Mouse (Mus musculus) cerebellum, adult 8-10 months (tissue): Measurements from ENCODE around the gene Acot1.
"Not testable (repeated sequence)": the region's sequence is repeated elsewhere in the genome, so short reads cannot be mapped to it uniquely, and the experiment has no call there.

ENCODE experiments used
- DNase-seq: peaks from one replicate; pipeline ENCODE4 v3.0.0; 2022

Acot1 gene

GRCm38 (mm10) chr12:84022266-84022665, 13.0 kb downstream of the Acot1 start:
- DNase-seq, result not testable (repeated sequence)

GRCm38 (mm10) chr12:84023052-84023745, 13.9 kb downstream of the Acot1 start:
- no peak for DNase-seq

GRCm38 (mm10) chr12:84025888-84026287, 16.6 kb downstream of the Acot1 start:
- DNase-seq, result no peak

- not testable (repeated sequence) for DNase-seq
Measured at GRCm38 (mm10) chr12:84028328-84028727, 19.0 kb downstream of the Acot1 start.

GRCm38 (mm10) chr12:84029043-84029442, 19.8 kb downstream of the Acot1 start:
- DNase-seq, result not testable (repeated sequence)

- DNase-seq, result peak; percentile 82
Measured at GRCm38 (mm10) chr12:84030659-84031332, 21.5 kb downstream of the Acot1 start.

- DNase-seq, result no peak
Measured at GRCm38 (mm10) chr12:84032854-84033253, 23.6 kb downstream of the Acot1 start.

- not testable (repeated sequence) for DNase-seq
Measured at GRCm38 (mm10) chr12:84033302-84033701, 24.0 kb downstream of the Acot1 start.

- no peak for DNase-seq
Measured at GRCm38 (mm10) chr12:84034108-84034507, 24.8 kb downstream of the Acot1 start.

- peak; percentile 18 for DNase-seq
Measured at GRCm38 (mm10) chr12:84038241-84038640, 29.0 kb downstream of the Acot1 start, which contains the start of gene Acot4. Gene Acot4, plus strand, starts transcription at chr12:84038379.

- DNase-seq, result peak; percentile 51
Measured at GRCm38 (mm10) chr12:84038691-84039111, 29.4 kb downstream of the Acot1 start, which contains the start of gene Gm49366. Gene Gm49366, plus strand, starts transcription at chr12:84038935.

GRCm38 (mm10) chr12:84042248-84042647, 33.0 kb downstream of the Acot1 start:
- DNase-seq, result no peak

- DNase-seq, result no peak
Measured at GRCm38 (mm10) chr12:84044045-84044444, 34.8 kb downstream of the Acot1 start.

GRCm38 (mm10) chr12:84046906-84047305, 37.6 kb downstream of the Acot1 start:
- no peak for DNase-seq

GRCm38 (mm10) chr12:84050744-84051143, 41.5 kb downstream of the Acot1 start:
- not testable (repeated sequence) for DNase-seq

- DNase-seq, result no peak
Measured at GRCm38 (mm10) chr12:84051937-84052474, 42.7 kb downstream of the Acot1 start, which contains the start of gene Acot3. Gene Acot3, plus strand, starts transcription at chr12:84052144.

GRCm38 (mm10) chr12:84052609-84053008, 43.3 kb downstream of the Acot1 start:
- DNase-seq, result no peak

- no peak for DNase-seq
Measured at GRCm38 (mm10) chr12:84053173-84053572, 43.9 kb downstream of the Acot1 start.

- no peak for DNase-seq
Measured at GRCm38 (mm10) chr12:84053679-84054391, 44.5 kb downstream of the Acot1 start.

GRCm38 (mm10) chr12:84060946-84061345, 51.7 kb downstream of the Acot1 start:
- no peak for DNase-seq

GRCm38 (mm10) chr12:84062336-84062735, 53.0 kb downstream of the Acot1 start:
- no peak for DNase-seq

GRCm38 (mm10) chr12:84063228-84063627, 53.9 kb downstream of the Acot1 start:
- no peak for DNase-seq

GRCm38 (mm10) chr12:84063833-84064232, 54.5 kb downstream of the Acot1 start:
- no peak for DNase-seq
